Mouse (Mus musculus) gastrocnemius, postnatal 4 days (tissue): ENCODE measurements at regions not wholly inside any gene's neighbourhood (a gene's known extent, or its start where the extent isn't known, plus 50 kb on each side); places are given as distances from the start of the nearest gene placed in this dataset.
A peak's percentile ranks its signal among the peaks of the same experiment; 100 is the strongest.
"Not testable (repeated sequence)": the region's sequence is repeated elsewhere in the genome, so short reads cannot be mapped to it uniquely, and the experiment has no call there.

Experiments
- DNase-seq, 2 experiments: peaks; one replicate each; pipeline ENCODE4 v3.0.0; 2021 to 2022; ENCODE audit warnings: low spot score in 2 of 2, mixed read lengths in 2 of 2

- DNase-seq = no peak
Measured at GRCm38 (mm10) chr11:91524019-91524418, 53.3 kb downstream of the Kif2b start.

GRCm38 (mm10) chr11:91479236-91479635 lies 98.1 kb downstream of the Kif2b start:
- no peak for DNase-seq

GRCm38 (mm10) chr11:91463578-91464401 lies 113.6 kb downstream of the Kif2b start:
- no peak for DNase-seq

- no peak for DNase-seq
Measured at GRCm38 (mm10) chr11:91461946-91462345, 115.4 kb downstream of the Kif2b start.

GRCm38 (mm10) chr11:91442361-91442760 lies 135.0 kb downstream of the Kif2b start:
- no peak for DNase-seq

- DNase-seq = no peak
Measured at GRCm38 (mm10) chr11:91432195-91432594, 145.2 kb downstream of the Kif2b start.

- DNase-seq = peak in 1 of 2 experiments; percentile 14
Measured at GRCm38 (mm10) chr11:91426731-91427130, 150.6 kb downstream of the Kif2b start.

- DNase-seq = no peak
Measured at GRCm38 (mm10) chr11:91387172-91387571, 190.2 kb downstream of the Kif2b start.

GRCm38 (mm10) chr11:91357029-91357428 lies 220.3 kb downstream of the Kif2b start:
- DNase-seq = no peak

- DNase-seq = no peak
Measured at GRCm38 (mm10) chr11:91342629-91343028, 234.7 kb downstream of the Kif2b start.

GRCm38 (mm10) chr11:91333056-91333455 lies 244.3 kb downstream of the Kif2b start:
- DNase-seq = no peak

- no peak for DNase-seq
Measured at GRCm38 (mm10) chr11:91327543-91327942, 249.8 kb downstream of the Kif2b start.

- DNase-seq = no peak
Measured at GRCm38 (mm10) chr11:91310212-91310742, 267.1 kb downstream of the Kif2b start.

- DNase-seq = no peak
Measured at GRCm38 (mm10) chr11:91289194-91290123, 287.9 kb downstream of the Kif2b start.

GRCm38 (mm10) chr11:91286376-91286775 lies 291.0 kb downstream of the Kif2b start:
- DNase-seq = no peak

- no peak for DNase-seq
Measured at GRCm38 (mm10) chr11:91262216-91262615, 315.1 kb downstream of the Kif2b start.

GRCm38 (mm10) chr11:91242061-91242460 lies 335.3 kb downstream of the Kif2b start:
- not testable (repeated sequence) for DNase-seq

GRCm38 (mm10) chr11:91216158-91216557 lies 361.2 kb downstream of the Kif2b start:
- no peak for DNase-seq

- DNase-seq = no peak
Measured at GRCm38 (mm10) chr11:91213104-91213503, 364.3 kb downstream of the Kif2b start.

- no peak for DNase-seq
Measured at GRCm38 (mm10) chr11:91206470-91206869, 370.9 kb downstream of the Kif2b start.

GRCm38 (mm10) chr11:91204416-91204815 lies 372.9 kb downstream of the Kif2b start:
- DNase-seq = no peak

- no peak for DNase-seq
Measured at GRCm38 (mm10) chr11:91196841-91197240, 380.5 kb downstream of the Kif2b start.
